Mouse (Mus musculus) embryonic fibroblast, embryonic 13.5 days (primary cell): ENCODE data around the gene Olfr203. TPM values are rescaled to one million over a fixed set of nuclear protein-coding genes. Genes with fewer than 3 reads are reported as not detected.

Experiments
- H3K27ac ChIP-seq: 2 replicates; pipeline ENCODE4 v1.5.1; 2012; ENCODE audit warnings: low read length, control low read depth, inconsistent platforms; ENCODE audit not compliant: insufficient read depth
- H3K4me1 ChIP-seq: 2 replicates; pipeline ENCODE4 v1.6.1; 2011; ENCODE audit warnings: low read length; ENCODE audit not compliant: control insufficient read depth, insufficient read depth
- H3K4me3 ChIP-seq: 2 replicates; pipeline ENCODE4 v1.5.1; 2011; ENCODE audit warnings: mild to moderate bottlenecking, control low read depth, low read length; ENCODE audit not compliant: insufficient read depth
- CTCF ChIP-seq: IDR thresholded peaks from 2 replicates; pipeline ENCODE4 v1.5.1; 2011; ENCODE audit warnings: mild to moderate bottlenecking, control low read depth, low read length, moderate library complexity, borderline replicate concordance; ENCODE audit not compliant: insufficient read depth
- POLR2A ChIP-seq: IDR thresholded peaks from 2 replicates; pipeline ENCODE4 v1.6.1; 2011; ENCODE audit warnings: low read depth, mild to moderate bottlenecking, control low read depth, low read length, moderate library complexity
- polyA plus RNA-seq: library from polyadenylated mRNA; stranded (reverse); fragments of >200 nt; gene quantifications from 2 replicates; pipeline ENCODE4 v1.2.4, GENCODE M21; 2011; ENCODE audit warnings: low read depth; ENCODE audit not compliant: missing spikeins, insufficient read length

The Olfr203 gene
- polyA plus RNA-seq, 1 experiment, result not detected

- Histone ChIP-seq H3K4me3 (no peak within 1 kb of the TSS), H3K27ac (no peak within 1 kb of the TSS), H3K4me1 (no peaks in the 10 kb centered on the region)
- TF ChIP-seq POLR2A, result no peak
- no peak for TF ChIP-seq CTCF
Observed at GRCm38 (mm10) chr16:59349146-59349545, 50.5 kb downstream of the Olfr203 start, which contains the start of gene Olfr206. TSS of gene Olfr206 (minus strand) at chr16:59349246.

Other genes with a start within 250 kb of the Olfr203 start
- gene Olfr190, start 220.9 kb upstream of the Olfr203 start, polyA plus RNA-seq, result not detected in 2 replicates
- not detected in 2 replicates for gene Olfr191, start 209.1 kb upstream of the Olfr203 start, polyA plus RNA-seq
- not detected in 2 replicates for gene Olfr193, start 187.0 kb upstream of the Olfr203 start, polyA plus RNA-seq
- not detected in 2 replicates for gene Olfr194, start 177.8 kb upstream of the Olfr203 start, polyA plus RNA-seq
- not detected in 2 replicates for gene Olfr195, start 151.8 kb upstream of the Olfr203 start, polyA plus RNA-seq
- not detected in 2 replicates for gene Olfr196, start 128.4 kb upstream of the Olfr203 start, polyA plus RNA-seq
- not detected in 2 replicates for gene Olfr198, start 95.3 kb upstream of the Olfr203 start, polyA plus RNA-seq
- not detected in 2 replicates for gene Olfr199, start 79.1 kb upstream of the Olfr203 start, polyA plus RNA-seq
- gene Olfr201, start 26.2 kb upstream of the Olfr203 start, polyA plus RNA-seq, result not detected in 2 replicates
- gene Olfr202, start 12.1 kb upstream of the Olfr203 start, polyA plus RNA-seq, result not detected in 2 replicates
- gene Olfr204, start 19.4 kb downstream of the Olfr203 start, polyA plus RNA-seq, result not detected in 2 replicates
- gene Olfr205, start 32.3 kb downstream of the Olfr203 start, polyA plus RNA-seq, result not detected in 2 replicates
- not detected in 2 replicates for gene Olfr206, start 50.4 kb downstream of the Olfr203 start, polyA plus RNA-seq
- gene Olfr209, start 65.1 kb downstream of the Olfr203 start, polyA plus RNA-seq, result not detected in 2 replicates
- gene Gabrr3, start 108.5 kb downstream of the Olfr203 start, polyA plus RNA-seq, result not detected in 2 replicates
- 25.3 and 27.7 TPM in 2 replicates for gene Riox2, start 172.9 kb downstream of the Olfr203 start, polyA plus RNA-seq